ENCODE assay signal across 11 mouse cellular contexts in genomic region chr3:130052541-130053298, GRCm38 (mm10). TPM values are rescaled to one million over a fixed set of nuclear protein-coding genes. Genes with fewer than 3 reads are reported as not detected.
DNase-seq lines count a peak whose midpoint lies in the region; ATAC-seq and TF ChIP-seq lines count a peak whose summit lies in the region.
"Had no signal": no experiment of that assay in that cellular context is flagged by ENCODE, and none has a peak within 500 bp of the region (broad histone marks: within the 10 kb centered on the region; RNA-seq: fewer than 3 reads in every experiment).

No protein-coding gene starts in this region.

- ATAC-seq in hindbrain, embryonic 16.5 days, result peak; percentile 24; the same call in 1 of the 2 replicates
- no peak for ATAC-seq in hindbrain, embryonic 11.5 days (ENCODE audit: low FRiP score)
- no peak for ATAC-seq in hindbrain, postnatal 0 days
- ATAC-seq: midbrain, embryonic 15.5 days had no signal

- no peak overlapping the region for H3K4me3 ChIP-seq in hindbrain, embryonic 16.5 days (ENCODE audit: low read length)
- no peak overlapping the region for H3K4me3 ChIP-seq in hindbrain, embryonic 11.5 days (ENCODE audit: low read depth, low read length)
- H3K4me3 ChIP-seq in ES-Bruce4 (ENCODE audit: low read depth, low read length), result no peak overlapping the region
- H3K4me3 ChIP-seq in hindbrain, postnatal 0 days (ENCODE audit: low read length), result no peak overlapping the region
- H3K4me3 ChIP-seq: erythroblast, embryonic 14.5 days; hindbrain, embryonic 15.5 days; midbrain, embryonic 15.5 days had no signal

- TF ChIP-seq EP300 in ES-Bruce4 (IDR thresholded peaks at IDR 0.05; ENCODE audit: insufficient read depth, low read depth, low read length), result no peak

- no peak for DNase-seq in hindbrain, embryonic 11.5 days (ENCODE audit: low spot score)
- DNase-seq in brain, embryonic 14.5 days (ENCODE audit: low read depth), result peak; percentile 40
- DNase-seq in kidney, postnatal 36 days, result peak; percentile 36 to 59
- DNase-seq in embryo, embryonic 9.5 days (ENCODE audit: extremely low spot score), result no peak
- DNase-seq in hindbrain, postnatal 0 days (ENCODE audit: low spot score), result no peak
- DNase-seq: thymus, adult 18-20 months had no signal

- 75% methylated on average over 6 of the region's 6 CpGs for WGBS in hindbrain, embryonic 16.5 days
- WGBS in hindbrain, embryonic 11.5 days, result 84% methylated on average over 6 of the region's 6 CpGs
- 68% methylated on average over 6 of the region's 6 CpGs for WGBS in hindbrain, postnatal 0 days

- H3K36me3 ChIP-seq in hindbrain, embryonic 16.5 days (ENCODE audit: control insufficient read depth, insufficient read depth, low read length), result no peaks in the 10 kb centered on the region
- no peaks in the 10 kb centered on the region for H3K36me3 ChIP-seq in hindbrain, embryonic 11.5 days (ENCODE audit: control insufficient read depth, insufficient read depth, low read length)
- no peaks in the 10 kb centered on the region for H3K36me3 ChIP-seq in ES-Bruce4 (ENCODE audit: control insufficient read depth, insufficient read depth, low read length, poor library complexity, severe bottlenecking)
- no peaks in the 10 kb centered on the region for H3K36me3 ChIP-seq in hindbrain, postnatal 0 days (ENCODE audit: insufficient read depth, low read length)
- H3K36me3 ChIP-seq: hindbrain, embryonic 15.5 days; midbrain, embryonic 15.5 days had no signal

- peak overlapping the region; percentile 56; the same call in 1 of the 2 replicates for H3K27ac ChIP-seq in hindbrain, embryonic 16.5 days (ENCODE audit: low read depth, low read length)
- no peak overlapping the region for H3K27ac ChIP-seq in hindbrain, embryonic 11.5 days (ENCODE audit: low read depth, low read length)
- peak overlapping the region; percentile 64; the same call in 1 of the 2 replicates for H3K27ac ChIP-seq in ES-Bruce4 (ENCODE audit: insufficient read depth, low read length)
- H3K27ac ChIP-seq in hindbrain, postnatal 0 days, result no peak overlapping the region
- H3K27ac ChIP-seq: hindbrain, embryonic 15.5 days; midbrain, embryonic 15.5 days had no signal

- no peak for TF ChIP-seq POLR2A in ES-Bruce4 (IDR thresholded peaks at IDR 0.05; ENCODE audit: insufficient read depth, low read length)
- TF ChIP-seq POLR2A in brain, embryonic 14.5 days (IDR thresholded peaks at IDR 0.05; ENCODE audit: borderline replicate concordance, extremely low read depth, insufficient read depth, insufficient read length, poor library complexity, severe bottlenecking), result no peak

- H3K27me3 ChIP-seq in hindbrain, embryonic 16.5 days (replicated peaks; ENCODE audit: control insufficient read depth, insufficient read depth, low read length), result no peaks in the 10 kb centered on the region
- H3K27me3 ChIP-seq in hindbrain, embryonic 11.5 days (ENCODE audit: control insufficient read depth, insufficient read depth, low read length), result no peaks in the 10 kb centered on the region
- no peaks in the 10 kb centered on the region for H3K27me3 ChIP-seq in ES-Bruce4 (ENCODE audit: control insufficient read depth, insufficient read depth, low read length, poor library complexity, severe bottlenecking)
- no peaks in the 10 kb centered on the region for H3K27me3 ChIP-seq in hindbrain, postnatal 0 days (ENCODE audit: insufficient read depth, low read length)
- H3K27me3 ChIP-seq: hindbrain, embryonic 15.5 days; midbrain, embryonic 15.5 days had no signal

- H3K9me3 ChIP-seq in hindbrain, embryonic 16.5 days (ENCODE audit: control insufficient read depth, low read length), result no peaks in the 10 kb centered on the region
- H3K9me3 ChIP-seq in hindbrain, embryonic 11.5 days (ENCODE audit: control insufficient read depth, low read length), result no peaks in the 10 kb centered on the region
- no peaks in the 10 kb centered on the region for H3K9me3 ChIP-seq in ES-Bruce4 (replicated peaks; ENCODE audit: control insufficient read depth, insufficient read depth, low read length, poor library complexity, severe bottlenecking)
- no peaks in the 10 kb centered on the region for H3K9me3 ChIP-seq in hindbrain, postnatal 0 days (ENCODE audit: low read length)
- H3K9me3 ChIP-seq: hindbrain, embryonic 15.5 days; midbrain, embryonic 15.5 days had no signal

- H3K4me1 ChIP-seq in hindbrain, embryonic 16.5 days (ENCODE audit: control insufficient read depth, insufficient read depth, low read depth, low read length), result peaks cover 11% of the 10 kb centered on the region
- H3K4me1 ChIP-seq in hindbrain, embryonic 11.5 days (replicated peaks; ENCODE audit: control insufficient read depth, insufficient read depth, low read length), result no peaks in the 10 kb centered on the region
- no peaks in the 10 kb centered on the region for H3K4me1 ChIP-seq in ES-Bruce4 (ENCODE audit: control insufficient read depth, insufficient read depth, low read length)
- H3K4me1 ChIP-seq in hindbrain, postnatal 0 days (ENCODE audit: insufficient read depth, low read length), result 0 out of 2 replicates have a peak, but pooled peaks cover 4% of the 10 kb centered on the region

- H3K9ac ChIP-seq in hindbrain, embryonic 16.5 days (ENCODE audit: low read depth, low read length), result no peak overlapping the region
- no peak overlapping the region for H3K9ac ChIP-seq in hindbrain, embryonic 11.5 days (ENCODE audit: low read depth, low read length)
- no peak overlapping the region for H3K9ac ChIP-seq in ES-Bruce4 (ENCODE audit: low read depth, poor library complexity, severe bottlenecking)
- H3K9ac ChIP-seq in hindbrain, postnatal 0 days (replicated peaks; ENCODE audit: low read length), result no peak overlapping the region
- H3K9ac ChIP-seq: hindbrain, embryonic 15.5 days; midbrain, embryonic 15.5 days had no signal

- H3K4me2 ChIP-seq in hindbrain, embryonic 16.5 days (ENCODE audit: low read length), result no peak overlapping the region
- no peak overlapping the region for H3K4me2 ChIP-seq in hindbrain, embryonic 11.5 days (replicated peaks; ENCODE audit: low read depth, low read length)
- no peak overlapping the region for H3K4me2 ChIP-seq in hindbrain, postnatal 0 days (ENCODE audit: low read depth, low read length)
- H3K4me2 ChIP-seq: hindbrain, embryonic 15.5 days; midbrain, embryonic 15.5 days had no signal

- no peak for TF ChIP-seq CTCF in ES-Bruce4 (IDR thresholded peaks at IDR 0.05; ENCODE audit: low read depth, low read length)
- no peak for TF ChIP-seq CTCF in brain, embryonic 14.5 days (IDR thresholded peaks at IDR 0.05; ENCODE audit: borderline replicate concordance, extremely low read depth, insufficient read depth, insufficient read length)
- TF ChIP-seq CTCF in hindbrain, postnatal 0 days (IDR thresholded peaks at IDR 0.05; ENCODE audit: low read depth), result no peak

RNA-seq across cellular contexts. Expression of gene Sec24b, which starts 8.6 kb away (rescaled TPM):
- polyA plus RNA-seq in hindbrain, embryonic 16.5 days (2015; fragmentation: Nextera tagmentation; extraction: Ambion mirVana), result 29.6 and 38.0 TPM in 2 replicates
- 29.9 and 30.0 TPM in 2 replicates for polyA plus RNA-seq in hindbrain, embryonic 11.5 days (2014; fragmentation: Nextera tagmentation; extraction: Ambion mirVana)
- 67.9 and 72.3 TPM in 2 replicates for polyA plus RNA-seq in ES-Bruce4 (2011; ENCODE audit: insufficient read depth, insufficient read length, low read depth, missing spikeins)
- 60.9 and 82.0 TPM in 2 replicates for polyA plus RNA-seq in brain, embryonic 14.5 days (2012; rRNA removed)
- total RNA-seq in hindbrain, postnatal 0 days (2014; rRNA removed), result 34.8 and 39.7 TPM in 2 replicates
- 22.1 and 34.0 TPM in 2 replicates for polyA plus RNA-seq in hindbrain, postnatal 0 days (2015; fragmentation: Nextera tagmentation; extraction: Ambion mirVana)

Comparison
In these comparisons a context has a peak if more than half of its experiments do, and no peak if none do; other contexts are left out.
1. H3K27ac ChIP-seq: peak in hindbrain, embryonic 16.5 days (single experiment) and ES-Bruce4 (single experiment); none in hindbrain, embryonic 11.5 days (single experiment) and hindbrain, postnatal 0 days (single experiment).
2. DNase-seq: peak in brain, embryonic 14.5 days (single experiment) and kidney, postnatal 36 days (2 of 2); none in hindbrain, embryonic 11.5 days (single experiment), embryo, embryonic 9.5 days (single experiment) and hindbrain, postnatal 0 days (single experiment).